In genomic region chr11:88125483-88125882, GRCm38 (mm10) we compare ENCODE assay signal across 16 mouse cellular contexts. TPM values are rescaled to one million over a fixed set of nuclear protein-coding genes. Genes with fewer than 3 reads are reported as not detected.
DNase-seq lines count a peak whose midpoint lies in the region; ATAC-seq lines count a peak whose summit lies in the region.
"Had no signal": no experiment of that assay in that cellular context is flagged by ENCODE, and none has a peak within 500 bp of the region (broad histone marks: within the 10 kb centered on the region; RNA-seq: fewer than 3 reads in every experiment).

No protein-coding gene starts in this region.

- WGBS in kidney, embryonic 14.5 days, result 56% methylated on average over 6 of the region's 7 CpGs
- 68% methylated on average over 7 of the region's 7 CpGs for WGBS in midbrain, embryonic 10.5 days
- WGBS in midbrain, embryonic 11.5 days, result 76% methylated on average over 6 of the region's 7 CpGs
- 62% methylated on average over 7 of the region's 7 CpGs for WGBS in hindbrain, embryonic 13.5 days
- WGBS in limb, embryonic 10.5 days, result 86% methylated on average over 6 of the region's 7 CpGs

- H3K36me3 ChIP-seq in kidney, embryonic 14.5 days (ENCODE audit: control insufficient read depth, insufficient read depth, low read length), result no peaks in the 10 kb centered on the region
- peaks cover 6% of the 10 kb centered on the region for H3K36me3 ChIP-seq in midbrain, embryonic 10.5 days
- no peaks in the 10 kb centered on the region for H3K36me3 ChIP-seq in midbrain, embryonic 11.5 days (ENCODE audit: control insufficient read depth, insufficient read depth, low read length)
- H3K36me3 ChIP-seq in hindbrain, embryonic 13.5 days, result no peaks in the 10 kb centered on the region
- H3K36me3 ChIP-seq in limb, embryonic 10.5 days, result peaks cover 4% of the 10 kb centered on the region; the same call in 1 of the 2 replicates
- H3K36me3 ChIP-seq: heart, embryonic 12.5 days; intestine, embryonic 15.5 days; stomach, embryonic 15.5 days had no signal

- H3K27me3 ChIP-seq in kidney, embryonic 14.5 days (ENCODE audit: control insufficient read depth, insufficient read depth, low read length), result no peaks in the 10 kb centered on the region
- H3K27me3 ChIP-seq in midbrain, embryonic 10.5 days (ENCODE audit: low read depth, poor library complexity, severe bottlenecking), result no peaks in the 10 kb centered on the region
- no peaks in the 10 kb centered on the region for H3K27me3 ChIP-seq in midbrain, embryonic 11.5 days (ENCODE audit: control insufficient read depth, insufficient read depth, low read length)
- no peaks in the 10 kb centered on the region for H3K27me3 ChIP-seq in hindbrain, embryonic 13.5 days
- no peaks in the 10 kb centered on the region for H3K27me3 ChIP-seq in limb, embryonic 10.5 days (ENCODE audit: low read depth, poor library complexity, severe bottlenecking)
- H3K27me3 ChIP-seq: embryonic facial prominence, embryonic 12.5 days; heart, embryonic 12.5 days; intestine, embryonic 15.5 days; megakaryocyte, embryonic 14.5 days; stomach, embryonic 15.5 days had no signal

- no peak overlapping the region for H3K4me3 ChIP-seq in kidney, embryonic 14.5 days (ENCODE audit: low read length)
- H3K4me3 ChIP-seq in midbrain, embryonic 10.5 days, result no peak overlapping the region
- no peak overlapping the region for H3K4me3 ChIP-seq in midbrain, embryonic 11.5 days (ENCODE audit: low read depth, low read length)
- H3K4me3 ChIP-seq in hindbrain, embryonic 13.5 days, result no peak overlapping the region
- H3K4me3 ChIP-seq in limb, embryonic 10.5 days, result no peak overlapping the region
- H3K4me3 ChIP-seq: embryonic facial prominence, embryonic 12.5 days; heart, embryonic 12.5 days; intestine, embryonic 15.5 days; stomach, embryonic 15.5 days had no signal

- peak overlapping the region; percentile 68; the same call in 1 of the 2 replicates for H3K27ac ChIP-seq in kidney, embryonic 14.5 days (ENCODE audit: low read depth, low read length)
- H3K27ac ChIP-seq in midbrain, embryonic 10.5 days (replicated peaks), result peak overlapping the region; percentile 65
- no peak overlapping the region for H3K27ac ChIP-seq in midbrain, embryonic 11.5 days (ENCODE audit: low read depth, low read length)
- H3K27ac ChIP-seq in hindbrain, embryonic 13.5 days, result peak overlapping the region; percentile 82
- 0 out of 2 replicates have a peak overlapping the region, but pooled peaks have one; percentile 21 for H3K27ac ChIP-seq in limb, embryonic 10.5 days
- H3K27ac ChIP-seq: intestine, embryonic 15.5 days; stomach, embryonic 15.5 days had no signal

- no peaks in the 10 kb centered on the region for H3K9me3 ChIP-seq in kidney, embryonic 14.5 days (ENCODE audit: control insufficient read depth, low read length)
- no peaks in the 10 kb centered on the region for H3K9me3 ChIP-seq in midbrain, embryonic 10.5 days (replicated peaks)
- no peaks in the 10 kb centered on the region for H3K9me3 ChIP-seq in midbrain, embryonic 11.5 days (ENCODE audit: control insufficient read depth, low read length)
- H3K9me3 ChIP-seq in hindbrain, embryonic 13.5 days, result no peaks in the 10 kb centered on the region
- H3K9me3 ChIP-seq in limb, embryonic 10.5 days (replicated peaks), result no peaks in the 10 kb centered on the region
- H3K9me3 ChIP-seq: embryonic facial prominence, embryonic 12.5 days; heart, embryonic 12.5 days; intestine, embryonic 15.5 days; megakaryocyte, embryonic 14.5 days; stomach, embryonic 15.5 days had no signal

- H3K4me2 ChIP-seq in kidney, embryonic 14.5 days (replicated peaks; ENCODE audit: low read depth, low read length), result no peak overlapping the region
- H3K4me2 ChIP-seq in midbrain, embryonic 11.5 days, result no peak overlapping the region
- H3K4me2 ChIP-seq in hindbrain, embryonic 13.5 days, result no peak overlapping the region
- H3K4me2 ChIP-seq: embryonic facial prominence, embryonic 12.5 days; heart, embryonic 12.5 days; intestine, embryonic 15.5 days; stomach, embryonic 15.5 days had no signal

- ATAC-seq in kidney, embryonic 14.5 days (ENCODE audit: low FRiP score, low TSS enrichment), result peak; percentile 20; the same call in 1 of the 2 replicates
- ATAC-seq in midbrain, embryonic 11.5 days (ENCODE audit: low FRiP score), result no peak
- no peak for ATAC-seq in hindbrain, embryonic 13.5 days (ENCODE audit: low FRiP score)
- ATAC-seq: intestine, embryonic 15.5 days had no signal

- H3K4me1 ChIP-seq in kidney, embryonic 14.5 days (ENCODE audit: control insufficient read depth, insufficient read depth, low read length), result peaks cover 16% of the 10 kb centered on the region
- peaks cover 76% of the 10 kb centered on the region for H3K4me1 ChIP-seq in midbrain, embryonic 10.5 days
- peaks cover 18% of the 10 kb centered on the region for H3K4me1 ChIP-seq in midbrain, embryonic 11.5 days (ENCODE audit: control insufficient read depth, insufficient read depth, low read length)
- peaks cover 64% of the 10 kb centered on the region for H3K4me1 ChIP-seq in hindbrain, embryonic 13.5 days (replicated peaks)
- peaks cover 38% of the 10 kb centered on the region for H3K4me1 ChIP-seq in limb, embryonic 10.5 days
- H3K4me1 ChIP-seq: intestine, embryonic 15.5 days; stomach, embryonic 15.5 days had no signal

- DNase-seq in kidney, postnatal 25 days, result no peak
- DNase-seq in midbrain, embryonic 10.5 days (ENCODE audit: low spot score), result no peak
- DNase-seq in midbrain, embryonic 11.5 days (ENCODE audit: low spot score, missing footprints), result no peak
- DNase-seq in limb, embryonic 10.5 days (ENCODE audit: low spot score), result no peak
- DNase-seq in right cerebral cortex, postnatal 25 days, result no peak
- DNase-seq: adrenal gland, postnatal 14 days; cerebellum, adult 8-10 months; kidney, postnatal 4 days; lung, adult 2 months had no signal

- no peak overlapping the region for H3K9ac ChIP-seq in kidney, embryonic 14.5 days (ENCODE audit: low read depth, low read length)
- no peak overlapping the region for H3K9ac ChIP-seq in midbrain, embryonic 11.5 days (ENCODE audit: low read length)
- H3K9ac ChIP-seq in hindbrain, embryonic 13.5 days, result no peak overlapping the region
- H3K9ac ChIP-seq: embryonic facial prominence, embryonic 12.5 days; heart, embryonic 12.5 days; intestine, embryonic 15.5 days; stomach, embryonic 15.5 days had no signal

RNA-seq across cellular contexts. Expression of gene Cuedc1, which starts 27.6 kb away (rescaled TPM):
- 13.2 and 17.0 TPM in 2 replicates for polyA plus RNA-seq in kidney, embryonic 14.5 days (2014; fragmentation: Nextera tagmentation; extraction: Ambion mirVana)
- 26.4 and 27.2 TPM in 2 replicates for polyA plus RNA-seq in midbrain, embryonic 10.5 days (2016; fragmentation: Nextera tagmentation; extraction: Ambion mirVana)
- polyA plus RNA-seq in midbrain, embryonic 11.5 days (2014; fragmentation: Nextera tagmentation; extraction: Ambion mirVana), result 16.5 and 17.0 TPM in 2 replicates
- polyA plus RNA-seq in hindbrain, embryonic 13.5 days (2015; fragmentation: Nextera tagmentation; extraction: Ambion mirVana), result 46.4 and 49.5 TPM in 2 replicates
- 15.0 and 22.6 TPM in 2 replicates for polyA plus RNA-seq in limb, embryonic 10.5 days (2016; fragmentation: Nextera tagmentation; extraction: Ambion mirVana)

RNA-seq across cellular contexts. Expression of gene Vezf1, which starts 57.4 kb away (rescaled TPM):
- 39.4 and 50.7 TPM in 2 replicates for polyA plus RNA-seq in kidney, embryonic 14.5 days (2014; fragmentation: Nextera tagmentation; extraction: Ambion mirVana)
- polyA plus RNA-seq in midbrain, embryonic 10.5 days (2016; fragmentation: Nextera tagmentation; extraction: Ambion mirVana), result 70.5 and 73.9 TPM in 2 replicates
- 82.5 and 83.6 TPM in 2 replicates for polyA plus RNA-seq in midbrain, embryonic 11.5 days (2014; fragmentation: Nextera tagmentation; extraction: Ambion mirVana)
- polyA plus RNA-seq in hindbrain, embryonic 13.5 days (2015; fragmentation: Nextera tagmentation; extraction: Ambion mirVana), result 53.9 TPM in 2 replicates
- polyA plus RNA-seq in limb, embryonic 10.5 days (2016; fragmentation: Nextera tagmentation; extraction: Ambion mirVana), result 54.6 and 59.2 TPM in 2 replicates
